Comparison of ENCODE assay signal across 8 mouse cellular contexts in the genomic region with DNA sequence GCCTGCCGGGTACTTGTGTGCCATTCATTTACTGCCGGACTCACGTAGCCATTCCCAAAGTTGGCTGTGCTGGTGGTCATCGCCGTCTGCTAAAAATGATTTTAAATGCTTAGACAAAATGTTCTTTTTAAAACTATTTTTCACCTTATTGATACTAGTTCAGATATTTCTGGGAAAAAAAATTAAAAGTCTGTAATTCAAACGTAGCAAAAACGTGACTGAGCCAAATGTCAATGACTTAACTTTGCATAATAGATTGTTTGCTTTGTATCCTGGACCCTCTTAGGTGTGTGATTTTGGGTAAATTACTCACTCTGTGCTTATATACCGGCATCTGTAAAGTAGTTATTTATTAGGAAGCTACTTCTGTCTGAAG. TPM values are rescaled to one million over a fixed set of nuclear protein-coding genes. Genes with fewer than 3 reads are reported as not detected.
DNase-seq lines count a peak whose midpoint lies in the region; ATAC-seq and TF ChIP-seq lines count a peak whose summit lies in the region.

No protein-coding gene starts in this region.

- TF ChIP-seq CTCF in cerebellum, adult 2 months (IDR thresholded peaks at IDR 0.05; ENCODE audit: borderline replicate concordance, insufficient read depth, low read depth, low read length) = no peak

- WGBS in cerebellum, adult 2 months = 6% methylated on average over 8 of the region's 8 CpGs
- 4% methylated on average over 8 of the region's 8 CpGs for WGBS in neural tube, embryonic 11.5 days
- 4% methylated on average over 8 of the region's 8 CpGs for whole genome bisulfite sequencing in limb, embryonic 14.5 days
- WGBS in stomach, embryonic 14.5 days = 2% methylated on average over 8 of the region's 8 CpGs

- H3K36me3 ChIP-seq in neural tube, embryonic 11.5 days (ENCODE audit: control insufficient read depth, insufficient read depth, low read length) = 0 out of 2 replicates have a peak, but pooled peaks cover under 1% of the 10 kb centered on the region
- H3K36me3 ChIP-seq in limb, embryonic 14.5 days (ENCODE audit: control insufficient read depth, insufficient read depth, low read length) = peaks cover 21% of the 10 kb centered on the region
- H3K36me3 ChIP-seq in stomach, embryonic 14.5 days (ENCODE audit: control insufficient read depth, insufficient read depth, low read length) = peaks cover 20% of the 10 kb centered on the region

- no peak for TF ChIP-seq POLR2A in cerebellum, adult 2 months (IDR thresholded peaks at IDR 0.05; ENCODE audit: borderline replicate concordance, insufficient read depth, low read length)
- TF ChIP-seq POLR2A in limb, embryonic 14.5 days (IDR thresholded peaks at IDR 0.05; ENCODE audit: borderline replicate concordance, extremely low read depth, insufficient read depth, insufficient read length) = no peak

- no peak overlapping the region; the same call in none of the 2 replicates for H3K9ac ChIP-seq in neural tube, embryonic 11.5 days (ENCODE audit: low read length)
- H3K9ac ChIP-seq in limb, embryonic 14.5 days (ENCODE audit: low read depth, low read length, severe bottlenecking) = peak overlapping the region; percentile 69
- peak overlapping the region; percentile 31; the same call in 1 of the 2 replicates for H3K9ac ChIP-seq in stomach, embryonic 14.5 days (replicated peaks; ENCODE audit: low read depth, low read length)

- no peak for ATAC-seq in neural tube, embryonic 11.5 days (ENCODE audit: insufficient read depth, low FRiP score, low TSS enrichment)
- no peak for ATAC-seq in limb, embryonic 14.5 days (ENCODE audit: low FRiP score, low read depth)
- no peak for ATAC-seq in stomach, embryonic 14.5 days (ENCODE audit: insufficient number of reproducible peaks, insufficient read depth, low FRiP score, low read depth)

- H3K4me3 ChIP-seq in cerebellum, adult 2 months (replicated peaks; ENCODE audit: insufficient read depth, low read depth, low read length) = peak overlapping the region; percentile 49
- H3K4me3 ChIP-seq in neural tube, embryonic 11.5 days (ENCODE audit: low read depth, low read length) = peak overlapping the region; percentile 68
- H3K4me3 ChIP-seq in limb, embryonic 14.5 days (replicated peaks; ENCODE audit: low read length) = peak overlapping the region; percentile 60
- peak overlapping the region; percentile 56 for H3K4me3 ChIP-seq in stomach, embryonic 14.5 days (ENCODE audit: low read depth, low read length)

- H3K4me1 ChIP-seq in cerebellum, adult 2 months (ENCODE audit: control insufficient read depth, insufficient read depth, low read length) = no peaks in the 10 kb centered on the region
- peaks cover 3% of the 10 kb centered on the region; the same call in 1 of the 2 replicates for H3K4me1 ChIP-seq in neural tube, embryonic 11.5 days (ENCODE audit: control insufficient read depth, insufficient read depth, low read length)
- peaks cover 3% of the 10 kb centered on the region; the same call in 1 of the 2 replicates for H3K4me1 ChIP-seq in limb, embryonic 14.5 days (ENCODE audit: control insufficient read depth, insufficient read depth, low read length)
- peaks cover 4% of the 10 kb centered on the region; the same call in 1 of the 2 replicates for H3K4me1 ChIP-seq in stomach, embryonic 14.5 days (ENCODE audit: control insufficient read depth, insufficient read depth, low read length)

- DNase-seq in cerebellum, adult 2 months = no peak
- DNase-seq in cerebellum, postnatal 25 days = no peak
- DNase-seq in neural tube, embryonic 11.5 days (ENCODE audit: low spot score) = no peak
- no peak for DNase-seq in neural tube, embryonic 10.5 days (ENCODE audit: extremely low spot score, low spot score)
- no peak for DNase-seq in limb, embryonic 14.5 days (ENCODE audit: low spot score)
- no peak for DNase-seq in cerebellum, adult 11 months
- DNase-seq in embryo, embryonic 10 days (ENCODE audit: low spot score) = no peak

- no peak overlapping the region for H3K27ac ChIP-seq in cerebellum, adult 2 months (ENCODE audit: insufficient read depth, low read length)
- no peak overlapping the region for H3K27ac ChIP-seq in neural tube, embryonic 11.5 days (ENCODE audit: low read depth, low read length)
- no peak overlapping the region for H3K27ac ChIP-seq in limb, embryonic 14.5 days (replicated peaks; ENCODE audit: low read depth, low read length)
- H3K27ac ChIP-seq in stomach, embryonic 14.5 days (ENCODE audit: low read length) = no peak overlapping the region

- H3K9me3 ChIP-seq in neural tube, embryonic 11.5 days (ENCODE audit: control insufficient read depth, low read length) = no peaks in the 10 kb centered on the region
- no peaks in the 10 kb centered on the region for H3K9me3 ChIP-seq in limb, embryonic 14.5 days (ENCODE audit: control insufficient read depth, low read length)
- H3K9me3 ChIP-seq in stomach, embryonic 14.5 days (ENCODE audit: control insufficient read depth, low read depth, low read length) = no peaks in the 10 kb centered on the region

- no peaks in the 10 kb centered on the region for H3K27me3 ChIP-seq in cerebellum, adult 2 months (ENCODE audit: control insufficient read depth, insufficient read depth, low read length)
- H3K27me3 ChIP-seq in neural tube, embryonic 11.5 days (ENCODE audit: control insufficient read depth, insufficient read depth, low read length) = no peaks in the 10 kb centered on the region
- H3K27me3 ChIP-seq in limb, embryonic 14.5 days (ENCODE audit: control insufficient read depth, insufficient read depth, low read length) = no peaks in the 10 kb centered on the region
- no peaks in the 10 kb centered on the region for H3K27me3 ChIP-seq in stomach, embryonic 14.5 days (ENCODE audit: control insufficient read depth, insufficient read depth, low read length)

- peak overlapping the region; percentile 57 for H3K4me2 ChIP-seq in neural tube, embryonic 11.5 days (ENCODE audit: low read depth)
- peak overlapping the region; percentile 69 for H3K4me2 ChIP-seq in limb, embryonic 14.5 days (replicated peaks; ENCODE audit: low read depth, low read length, severe bottlenecking)
- peak overlapping the region; percentile 61 for H3K4me2 ChIP-seq in stomach, embryonic 14.5 days (replicated peaks; ENCODE audit: low read depth, low read length)

RNA-seq across cellular contexts. Expression of a gene that starts 0.5 kb away (rescaled TPM):
- 3.1 and 3.6 TPM in 2 replicates for polyA plus RNA-seq in cerebellum, adult 2 months (2012; rRNA removed)
- 51.7 and 51.8 TPM in 2 replicates for polyA plus RNA-seq in neural tube, embryonic 11.5 days (2014; fragmentation: Nextera tagmentation; extraction: Ambion mirVana)
- polyA plus RNA-seq in limb, embryonic 14.5 days (2012; rRNA removed) = 12.5 and 17.1 TPM in 2 replicates
- polyA plus RNA-seq in limb, embryonic 14.5 days (2014; fragmentation: Nextera tagmentation; extraction: Ambion mirVana) = 43.5 and 46.3 TPM in 2 replicates
- 50.7 and 53.5 TPM in 2 replicates for polyA plus RNA-seq in stomach, embryonic 14.5 days (2014; fragmentation: Nextera tagmentation; extraction: Ambion mirVana)

RNA-seq across cellular contexts. Expression of a gene that starts 20.0 kb away (rescaled TPM):
- polyA plus RNA-seq in cerebellum, adult 2 months (2012; rRNA removed) = 79.7 and 80.7 TPM in 2 replicates
- polyA plus RNA-seq in neural tube, embryonic 11.5 days (2014; fragmentation: Nextera tagmentation; extraction: Ambion mirVana) = 246 and 248 TPM in 2 replicates
- polyA plus RNA-seq in limb, embryonic 14.5 days (2012; rRNA removed) = 53.2 and 62.7 TPM in 2 replicates
- polyA plus RNA-seq in limb, embryonic 14.5 days (2014; fragmentation: Nextera tagmentation; extraction: Ambion mirVana) = 159 and 160 TPM in 2 replicates
- polyA plus RNA-seq in stomach, embryonic 14.5 days (2014; fragmentation: Nextera tagmentation; extraction: Ambion mirVana) = 160 and 162 TPM in 2 replicates
